Mouse (Mus musculus): Measurements from ENCODE around the gene 1600002K03Rik. TPM values are rescaled to one million over a fixed set of nuclear protein-coding genes. Genes with fewer than 3 reads are reported as not detected.

Gene 1600002K03Rik
- polyA plus RNA-seq (2015; fragmentation: Nextera tagmentation; extraction: Ambion mirVana): 8.5 and 10.6 TPM in 2 replicates

DNA sequence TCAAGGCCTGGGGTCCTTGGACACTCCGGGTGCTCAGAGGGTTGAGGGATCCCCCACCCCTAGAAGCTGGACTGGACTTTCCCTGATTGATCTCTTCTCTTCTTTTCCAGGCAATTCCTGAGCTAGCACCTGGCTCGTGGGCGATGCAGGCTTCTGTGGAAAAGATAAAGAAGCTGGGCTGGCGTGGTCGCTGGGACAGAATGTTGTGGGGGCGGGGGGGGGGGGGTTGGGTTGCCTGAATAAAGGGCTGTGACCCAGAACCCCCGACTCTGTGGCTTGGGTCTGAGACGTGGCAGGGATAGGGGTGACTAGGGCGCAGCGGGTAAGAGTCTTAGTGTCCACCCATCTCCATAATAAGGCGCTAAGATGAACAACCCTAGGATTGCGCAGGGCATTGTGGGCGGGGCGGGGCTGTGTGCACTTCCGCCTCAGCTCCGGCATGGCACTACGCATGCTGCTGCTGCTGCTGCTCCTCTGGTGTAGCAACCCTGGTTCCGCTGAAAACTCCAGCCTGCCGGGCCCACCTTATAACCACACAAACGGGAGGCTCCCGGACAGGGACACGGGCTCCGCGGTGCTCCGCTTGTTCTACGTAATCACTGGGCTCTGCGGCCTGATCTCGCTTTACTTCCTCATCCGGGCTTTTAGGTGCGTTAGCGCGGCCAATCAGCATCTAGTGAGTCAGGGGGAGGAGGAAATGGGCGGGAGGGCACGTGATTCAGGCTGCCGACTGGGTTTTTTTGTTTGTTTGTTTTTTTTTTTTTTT, at the start of gene 1600002K03Rik:
TSS of gene 1600002K03Rik (plus strand) at position 418 of the 766 bp plus-strand sequence.
- Histone ChIP-seq H3K27ac (ENCODE audit: low read length) (peak within 1 kb of the TSS; percentile 93), H3K4me1 (replicated peaks; ENCODE audit: control insufficient read depth, insufficient read depth, low read length) (peaks cover 44% of the 10 kb centered on the region), H3K36me3 (ENCODE audit: control insufficient read depth, insufficient read depth) (peaks cover 18% of the 10 kb centered on the region), H3K4me3 (replicated peaks; ENCODE audit: low read length) (peak within 1 kb of the TSS; percentile 59), H3K4me2 (ENCODE audit: low read length) (peak within 1 kb of the TSS; percentile 63), H3K9me3 (ENCODE audit: control insufficient read depth, low read length) (no peaks in the 10 kb centered on the region), H3K27me3 (replicated peaks; ENCODE audit: control insufficient read depth, insufficient read depth, low read length) (no peaks in the 10 kb centered on the region), H3K9ac (replicated peaks; ENCODE audit: low read depth, low read length) (peak within 1 kb of the TSS; percentile 74)
- 7% methylated on average over 34 of the region's 35 CpGs for WGBS
- ATAC-seq: peak; percentile 81

DNA sequence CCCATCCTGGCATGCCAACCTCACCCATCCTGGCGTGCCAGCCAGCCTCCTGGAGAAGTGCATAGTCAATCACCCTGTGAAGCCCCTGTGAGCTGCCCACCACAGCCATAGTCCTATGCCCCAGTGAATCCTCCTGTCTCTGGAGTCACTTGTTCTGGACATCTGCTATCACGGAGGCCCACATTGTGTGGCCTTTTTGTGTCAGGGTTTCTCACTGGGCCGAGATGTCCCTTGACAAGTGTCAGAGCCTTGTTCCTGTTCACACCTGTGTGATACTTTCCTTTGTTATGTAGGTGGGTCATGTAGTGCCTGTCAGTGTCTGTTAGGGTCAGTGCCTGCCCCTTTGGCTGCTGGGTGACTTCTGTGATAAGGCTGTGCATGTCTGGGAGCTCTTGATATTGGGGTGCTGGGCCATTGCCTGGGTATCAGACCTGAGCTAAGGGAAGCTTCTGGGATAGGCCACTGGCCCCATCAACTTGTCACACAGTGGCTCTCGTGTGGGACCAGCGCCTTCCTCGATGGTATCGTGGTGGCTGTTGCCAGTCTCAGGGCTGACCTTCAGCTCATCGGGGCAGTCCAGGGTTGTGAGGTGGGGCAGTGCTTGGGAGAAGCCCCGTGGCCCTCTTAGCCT, 48.7 kb upstream of the 1600002K03Rik start:
- Histone ChIP-seq H3K4me1 (replicated peaks; ENCODE audit: control insufficient read depth, insufficient read depth, low read length) (peaks cover 9% of the 10 kb centered on the region), H3K9ac (replicated peaks; ENCODE audit: low read depth, low read length) (no peak overlapping the region), H3K4me2 (ENCODE audit: low read length) (no peak overlapping the region), H3K27me3 (replicated peaks; ENCODE audit: control insufficient read depth, insufficient read depth, low read length) (no peaks in the 10 kb centered on the region), H3K9me3 (ENCODE audit: control insufficient read depth, low read length) (no peaks in the 10 kb centered on the region), H3K4me3 (replicated peaks; ENCODE audit: low read length) (no peak overlapping the region), H3K27ac (ENCODE audit: low read length) (no peak overlapping the region), H3K36me3 (ENCODE audit: control insufficient read depth, insufficient read depth) (peaks cover 12% of the 10 kb centered on the region)
- ATAC-seq: no peak
- 95% methylated on average over 9 of the region's 9 CpGs for WGBS

DNA sequence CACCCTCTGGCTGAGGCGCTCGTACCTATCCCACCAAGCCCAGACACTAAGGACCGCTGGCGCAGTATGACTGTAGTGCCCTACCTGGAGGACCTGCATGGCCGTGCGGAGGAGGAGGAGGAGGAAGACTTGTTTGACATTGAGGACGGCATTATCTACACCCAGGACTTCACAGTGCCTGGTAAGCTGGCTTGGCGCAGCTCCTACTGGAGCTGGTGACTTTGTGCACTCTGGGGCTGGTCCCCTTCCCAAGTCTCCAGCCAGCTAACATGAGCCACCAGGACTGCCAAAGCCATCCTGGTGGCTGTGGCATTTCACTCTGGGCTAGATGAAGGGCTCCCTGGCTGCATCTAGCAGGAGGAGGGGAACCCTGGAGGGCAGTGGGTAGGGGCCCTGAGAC, 44.8 kb upstream of the 1600002K03Rik start:
- Histone ChIP-seq H3K4me1 (replicated peaks; ENCODE audit: control insufficient read depth, insufficient read depth, low read length) (peaks cover 9% of the 10 kb centered on the region), H3K9me3 (ENCODE audit: control insufficient read depth, low read length) (no peaks in the 10 kb centered on the region), H3K36me3 (ENCODE audit: control insufficient read depth, insufficient read depth) (peaks cover 23% of the 10 kb centered on the region), H3K9ac (replicated peaks; ENCODE audit: low read depth, low read length) (no peak overlapping the region), H3K27ac (ENCODE audit: low read length) (no peak overlapping the region), H3K4me3 (replicated peaks; ENCODE audit: low read length) (no peak overlapping the region), H3K27me3 (replicated peaks; ENCODE audit: control insufficient read depth, insufficient read depth, low read length) (no peaks in the 10 kb centered on the region), H3K4me2 (ENCODE audit: low read length) (no peak overlapping the region)
- no peak for ATAC-seq
- 95% methylated on average over 8 of the region's 8 CpGs for WGBS

DNA sequence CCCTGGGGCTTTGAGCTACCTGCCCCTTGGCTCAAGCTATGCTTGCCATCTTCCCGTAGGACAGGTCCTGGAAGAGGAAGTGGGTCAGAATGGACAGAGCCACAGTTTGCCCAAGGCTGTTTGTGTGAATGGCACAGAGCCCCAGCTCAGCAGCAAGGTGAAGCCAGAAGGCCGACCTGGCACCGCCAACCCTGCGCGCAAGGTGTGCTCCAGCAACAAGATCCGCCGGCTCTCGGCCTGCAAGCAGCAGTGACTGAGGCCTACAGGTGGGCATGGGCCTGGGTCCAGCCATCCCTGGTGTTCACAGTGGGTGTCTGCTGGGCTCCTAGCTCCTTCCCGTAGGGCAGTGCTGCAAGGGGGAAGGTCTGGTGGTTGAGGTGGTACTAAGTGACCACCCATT, 42.9 kb upstream of the 1600002K03Rik start:
- ATAC-seq: no peak
- H3K4me3 ChIP-seq (replicated peaks; ENCODE audit: low read length): no peak overlapping the region
- peaks cover 34% of the 10 kb centered on the region for H3K36me3 ChIP-seq (ENCODE audit: control insufficient read depth, insufficient read depth)

DNA sequence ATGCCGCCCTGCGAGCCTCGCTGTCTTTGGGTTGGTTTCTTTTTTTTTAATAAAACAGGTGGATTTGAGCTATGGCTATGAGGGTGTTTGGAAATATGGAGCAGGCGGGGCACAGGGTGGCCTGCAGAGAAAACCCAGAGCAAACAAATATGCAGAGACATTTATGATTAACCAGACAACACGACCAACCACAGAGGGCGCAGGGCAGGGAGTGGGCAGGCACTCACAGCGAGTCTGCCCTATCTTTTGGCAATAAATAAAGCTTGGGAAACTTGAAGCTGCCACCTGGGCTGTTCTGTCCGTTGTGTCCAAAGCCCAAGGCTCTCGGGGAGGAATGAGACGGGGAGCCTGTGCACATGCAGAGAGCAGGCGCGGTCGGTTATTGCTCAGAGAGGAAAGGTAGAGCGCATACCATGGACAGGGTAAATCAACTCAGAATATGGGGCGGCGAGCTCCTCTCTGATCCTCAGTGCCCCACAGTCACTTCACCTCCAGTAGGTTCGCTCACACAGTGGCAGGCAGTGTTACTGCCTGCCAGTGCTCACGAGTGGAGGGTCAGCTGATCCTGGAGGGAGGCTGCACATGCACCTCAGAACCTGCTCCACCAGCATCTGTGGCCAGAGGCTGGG, 42.2 kb upstream of the 1600002K03Rik start:
- WGBS: 83% methylated on average over 18 of the region's 18 CpGs
- peaks cover 12% of the 10 kb centered on the region for H3K4me1 ChIP-seq (replicated peaks; ENCODE audit: control insufficient read depth, insufficient read depth, low read length)
- ATAC-seq: no peak
- no peaks in the 10 kb centered on the region for H3K9me3 ChIP-seq (ENCODE audit: control insufficient read depth, low read length)
- H3K27me3 ChIP-seq (replicated peaks; ENCODE audit: control insufficient read depth, insufficient read depth, low read length): no peaks in the 10 kb centered on the region
- H3K9ac ChIP-seq (replicated peaks; ENCODE audit: low read depth, low read length): no peak overlapping the region
- no peak overlapping the region for H3K4me2 ChIP-seq (ENCODE audit: low read length)
- peaks cover 35% of the 10 kb centered on the region for H3K36me3 ChIP-seq (ENCODE audit: control insufficient read depth, insufficient read depth)
- H3K27ac ChIP-seq (ENCODE audit: low read length): no peak overlapping the region
- no peak overlapping the region for H3K4me3 ChIP-seq (replicated peaks; ENCODE audit: low read length)

More for the DNA sequence above, 42.9 kb upstream of the 1600002K03Rik start:
- Histone ChIP-seq H3K4me1 (replicated peaks; ENCODE audit: control insufficient read depth, insufficient read depth, low read length) (peaks cover 12% of the 10 kb centered on the region), H3K4me2 (ENCODE audit: low read length) (no peak overlapping the region), H3K9ac (replicated peaks; ENCODE audit: low read depth, low read length) (no peak overlapping the region), H3K27ac (ENCODE audit: low read length) (no peak overlapping the region), H3K27me3 (replicated peaks; ENCODE audit: control insufficient read depth, insufficient read depth, low read length) (no peaks in the 10 kb centered on the region), H3K9me3 (ENCODE audit: control insufficient read depth, low read length) (no peaks in the 10 kb centered on the region)
- 92% methylated on average over 9 of the region's 9 CpGs for WGBS

DNA sequence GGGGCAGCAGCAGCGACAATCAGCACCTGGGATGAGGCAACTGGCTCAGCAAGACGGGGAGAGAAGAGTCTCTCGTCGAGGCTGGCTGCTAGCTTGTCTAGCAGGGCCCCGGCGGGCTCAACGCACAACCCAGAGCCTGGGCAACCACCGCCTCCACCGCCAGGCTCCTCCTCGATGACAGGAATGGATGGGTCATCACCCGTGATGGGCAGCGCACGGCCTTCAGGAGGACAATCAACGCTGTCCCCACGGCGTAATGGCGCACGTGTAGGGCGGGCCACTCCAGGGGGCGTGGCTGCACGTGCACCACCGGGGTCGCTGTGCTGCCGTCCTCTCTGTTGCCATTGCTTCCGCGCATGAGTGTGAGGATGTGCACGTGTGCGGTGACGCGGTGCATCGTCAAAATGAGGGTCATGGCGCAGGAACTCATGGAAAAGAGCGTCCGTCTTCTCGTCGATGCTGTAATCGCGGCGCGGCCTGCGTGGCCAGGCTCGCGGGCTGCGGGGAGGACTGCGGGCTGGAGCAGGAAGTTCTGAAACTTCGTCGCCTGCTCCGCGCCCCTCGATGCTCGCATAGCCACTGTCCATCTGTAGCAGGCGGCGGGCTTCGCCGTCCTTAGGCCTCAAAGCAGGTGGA, 41.3 kb upstream of the 1600002K03Rik start:
- WGBS: 10% methylated on average over 55 of the region's 55 CpGs
- Histone ChIP-seq H3K9me3 (ENCODE audit: control insufficient read depth, low read length) (no peaks in the 10 kb centered on the region), H3K36me3 (ENCODE audit: control insufficient read depth, insufficient read depth) (peaks cover 36% of the 10 kb centered on the region), H3K9ac (replicated peaks; ENCODE audit: low read depth, low read length) (0 out of 2 replicates have a peak overlapping the region, but pooled peaks have one; percentile 18), H3K4me2 (ENCODE audit: low read length) (peak overlapping the region; percentile 28), H3K4me1 (replicated peaks; ENCODE audit: control insufficient read depth, insufficient read depth, low read length) (peaks cover 16% of the 10 kb centered on the region), H3K4me3 (replicated peaks; ENCODE audit: low read length) (peak overlapping the region; percentile 12; the same call in 1 of the 2 replicates), H3K27ac (ENCODE audit: low read length) (no peak overlapping the region), H3K27me3 (replicated peaks; ENCODE audit: control insufficient read depth, insufficient read depth, low read length) (no peaks in the 10 kb centered on the region)
- peak; percentile 65 for ATAC-seq

DNA sequence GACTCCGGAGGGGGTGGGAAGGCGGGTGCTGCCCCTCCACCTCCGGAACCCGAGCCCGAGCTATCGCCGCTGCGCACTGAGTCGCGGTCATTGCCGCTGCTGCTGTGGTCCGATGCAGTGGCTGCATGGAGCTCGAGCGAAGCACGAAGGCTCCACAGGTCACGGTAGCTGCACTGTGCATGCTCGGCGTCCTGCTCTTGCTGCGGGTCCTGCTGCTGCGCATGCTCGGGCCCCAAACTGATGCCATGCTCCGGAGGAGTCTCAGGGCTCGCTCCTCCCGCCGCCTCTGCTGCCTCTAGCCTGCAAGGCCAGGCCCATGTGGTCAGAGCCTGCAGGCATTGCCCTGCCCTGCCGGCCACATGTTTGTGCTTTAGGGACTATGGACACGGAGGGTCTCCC, 40.8 kb upstream of the 1600002K03Rik start:
- 0 out of 2 replicates have a peak, but pooled peaks have one; percentile 13 for ATAC-seq
- no peaks in the 10 kb centered on the region for H3K9me3 ChIP-seq (ENCODE audit: control insufficient read depth, low read length)
- H3K27ac ChIP-seq (ENCODE audit: low read length): no peak overlapping the region
- H3K27me3 ChIP-seq (replicated peaks; ENCODE audit: control insufficient read depth, insufficient read depth, low read length): no peaks in the 10 kb centered on the region
- H3K36me3 ChIP-seq (ENCODE audit: control insufficient read depth, insufficient read depth): peaks cover 35% of the 10 kb centered on the region
- H3K4me3 ChIP-seq (replicated peaks; ENCODE audit: low read length): peak overlapping the region; percentile 12; the same call in 1 of the 2 replicates
- peaks cover 21% of the 10 kb centered on the region for H3K4me1 ChIP-seq (replicated peaks; ENCODE audit: control insufficient read depth, insufficient read depth, low read length)
- 32% methylated on average over 26 of the region's 27 CpGs for WGBS
- peak overlapping the region; percentile 28 for H3K4me2 ChIP-seq (ENCODE audit: low read length)
- H3K9ac ChIP-seq (replicated peaks; ENCODE audit: low read depth, low read length): 0 out of 2 replicates have a peak overlapping the region, but pooled peaks have one; percentile 18

DNA sequence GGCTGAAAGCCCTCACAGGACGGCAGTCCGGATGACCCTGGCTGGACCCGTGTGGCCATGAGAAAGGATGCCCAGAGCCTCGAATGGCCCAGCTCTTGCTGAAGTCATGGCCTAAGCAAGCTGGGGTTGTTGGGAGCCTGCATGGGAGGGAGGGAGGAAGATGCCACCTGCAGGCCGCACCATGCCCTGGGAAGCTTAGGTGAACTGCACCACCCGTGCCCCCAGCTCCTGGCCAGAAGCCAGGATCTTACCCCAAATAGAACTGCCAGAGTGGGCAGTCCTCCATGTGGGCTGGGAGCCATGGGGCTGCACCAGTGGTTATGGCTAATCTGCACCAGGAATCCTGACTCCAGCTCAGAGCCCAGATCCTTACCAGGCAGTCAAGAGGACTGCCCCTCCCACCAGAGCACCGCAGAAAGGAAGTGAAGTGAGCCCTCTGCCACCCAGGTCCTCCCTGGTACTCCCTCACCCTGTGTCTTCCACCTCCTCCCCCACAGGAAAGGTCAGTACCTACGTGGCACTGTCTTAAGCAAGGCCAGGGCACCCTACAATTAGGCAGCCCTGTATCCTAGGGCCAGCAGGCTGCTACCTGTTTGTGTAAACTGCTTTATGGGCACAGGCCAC, 39.4 kb upstream of the 1600002K03Rik start:
- Histone ChIP-seq H3K27ac (ENCODE audit: low read length) (no peak overlapping the region), H3K9me3 (ENCODE audit: control insufficient read depth, low read length) (no peaks in the 10 kb centered on the region), H3K36me3 (ENCODE audit: control insufficient read depth, insufficient read depth) (peaks cover 26% of the 10 kb centered on the region), H3K4me2 (ENCODE audit: low read length) (no peak overlapping the region), H3K4me3 (replicated peaks; ENCODE audit: low read length) (no peak overlapping the region), H3K27me3 (replicated peaks; ENCODE audit: control insufficient read depth, insufficient read depth, low read length) (no peaks in the 10 kb centered on the region), H3K9ac (replicated peaks; ENCODE audit: low read depth, low read length) (no peak overlapping the region), H3K4me1 (replicated peaks; ENCODE audit: control insufficient read depth, insufficient read depth, low read length) (peaks cover 35% of the 10 kb centered on the region)
- 58% methylated on average over 8 of the region's 8 CpGs for WGBS
- no peak for ATAC-seq

All from forebrain, embryonic 16.5 days (tissue).